Mouse (Mus musculus) T-helper 2 cell (primary cell): ENCODE results near the gene Pctp.

Source experiments
- in situ Hi-C: fragments of 300-600 bp; cut with MboI, MseI; formaldehyde crosslinking; loops from one replicate; pipeline ENCODE4 v1.15.1; 2025; ENCODE audit warnings: high pct_unique_total_duplicates

Gene Pctp

GRCm38 (mm10) chr11:90002231-90002986 is at the start of gene Pctp:
TSS of gene Pctp (minus strand) at chr11:90002894.
- in situ Hi-C loops, result no loop called here

GRCm38 (mm10) chr11:90050016-90050415 is 47.3 kb upstream of the Pctp start:
- in situ Hi-C loops, result no loop called here

- in situ Hi-C loops, result no loop called here
Measured at GRCm38 (mm10) chr11:90047271-90047670, 44.6 kb upstream of the Pctp start.

GRCm38 (mm10) chr11:90046211-90046610 is 43.5 kb upstream of the Pctp start:
- in situ Hi-C loops, result no loop called here

GRCm38 (mm10) chr11:90044459-90044858 is 41.8 kb upstream of the Pctp start:
- in situ Hi-C loops, result no loop called here

GRCm38 (mm10) chr11:90038022-90038421 is 35.3 kb upstream of the Pctp start:
- in situ Hi-C loops, result no loop called here

- in situ Hi-C loops, result no loop called here
Measured at GRCm38 (mm10) chr11:90036416-90036815, 33.7 kb upstream of the Pctp start.

- in situ Hi-C loops, result no loop called here
Measured at GRCm38 (mm10) chr11:90035532-90035931, 32.8 kb upstream of the Pctp start.

- in situ Hi-C loops, result no loop called here
Measured at GRCm38 (mm10) chr11:90034646-90035045, 32.0 kb upstream of the Pctp start.

GRCm38 (mm10) chr11:90033442-90033841 is 30.7 kb upstream of the Pctp start:
- in situ Hi-C loops, result no loop called here

GRCm38 (mm10) chr11:90032807-90033206 is 30.1 kb upstream of the Pctp start:
- in situ Hi-C loops, result no loop called here

- in situ Hi-C loops, result no loop called here
Measured at GRCm38 (mm10) chr11:90031076-90031475, 28.4 kb upstream of the Pctp start.

GRCm38 (mm10) chr11:90030557-90030956 is 27.9 kb upstream of the Pctp start:
- in situ Hi-C loops, result no loop called here

- in situ Hi-C loops, result no loop called here
Measured at GRCm38 (mm10) chr11:90029841-90030398, 27.2 kb upstream of the Pctp start, which contains the start of gene Tmem100. TSS of gene Tmem100 (plus strand) at chr11:90030348.

- in situ Hi-C loops, result no loop called here
Measured at GRCm38 (mm10) chr11:90029354-90029753, 26.7 kb upstream of the Pctp start.

GRCm38 (mm10) chr11:90028746-90029145 is 26.1 kb upstream of the Pctp start:
- in situ Hi-C loops, result no loop called here

- in situ Hi-C loops, result no loop called here
Measured at GRCm38 (mm10) chr11:90027216-90027615, 24.5 kb upstream of the Pctp start.

GRCm38 (mm10) chr11:90026802-90027174 is 24.1 kb upstream of the Pctp start:
- in situ Hi-C loops, result no loop called here

GRCm38 (mm10) chr11:90025891-90026801 is 23.5 kb upstream of the Pctp start:
- in situ Hi-C loops, result no loop called here

GRCm38 (mm10) chr11:90019161-90019560 is 16.5 kb upstream of the Pctp start:
- in situ Hi-C loops, result no loop called here

GRCm38 (mm10) chr11:90015281-90015680 is 12.6 kb upstream of the Pctp start:
- in situ Hi-C loops, result no loop called here

- in situ Hi-C loops, result no loop called here
Measured at GRCm38 (mm10) chr11:90013657-90014056, 11.0 kb upstream of the Pctp start.
